Mouse (Mus musculus) adrenal gland, postnatal 10 days (tissue): Measurements from ENCODE around the gene Upp2. TPM values are rescaled to one million over a fixed set of nuclear protein-coding genes. Genes with fewer than 3 reads are reported as not detected.

ENCODE experiments used
- DNase-seq: peaks from one replicate; pipeline ENCODE4 v3.0.0; 2021; ENCODE audit warnings: mixed read lengths
- total RNA-seq, 2 experiments: library from RNA; stranded (reverse); gene quantifications; 2 replicates each; pipeline ENCODE4 v1.2.3; 2021

Upp2 gene
- total RNA-seq, 2 experiments from 2014 or later: 11.3 to 21.1 TPM

DNA sequence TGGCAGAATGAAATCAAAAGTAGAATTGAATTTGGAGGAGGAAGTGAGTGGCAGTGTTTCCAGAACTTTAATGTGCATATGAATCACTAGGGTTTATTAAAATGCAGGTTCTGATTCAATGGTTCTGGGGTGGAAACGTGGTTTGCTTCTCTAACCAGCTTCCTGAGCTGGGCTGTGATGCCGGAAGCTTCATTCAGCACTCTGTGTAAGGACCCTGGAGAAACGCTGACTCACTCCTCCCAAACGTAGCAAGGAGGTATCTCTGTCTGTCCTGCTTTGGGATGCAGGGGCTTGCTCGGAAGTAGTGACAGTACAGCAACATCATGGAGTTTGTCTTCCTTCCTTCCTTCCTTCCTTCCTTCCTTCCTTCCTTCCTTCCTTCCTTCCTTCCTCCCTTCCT, 192.6 kb downstream of the Upp2 start:
- no peak for DNase-seq

DNA sequence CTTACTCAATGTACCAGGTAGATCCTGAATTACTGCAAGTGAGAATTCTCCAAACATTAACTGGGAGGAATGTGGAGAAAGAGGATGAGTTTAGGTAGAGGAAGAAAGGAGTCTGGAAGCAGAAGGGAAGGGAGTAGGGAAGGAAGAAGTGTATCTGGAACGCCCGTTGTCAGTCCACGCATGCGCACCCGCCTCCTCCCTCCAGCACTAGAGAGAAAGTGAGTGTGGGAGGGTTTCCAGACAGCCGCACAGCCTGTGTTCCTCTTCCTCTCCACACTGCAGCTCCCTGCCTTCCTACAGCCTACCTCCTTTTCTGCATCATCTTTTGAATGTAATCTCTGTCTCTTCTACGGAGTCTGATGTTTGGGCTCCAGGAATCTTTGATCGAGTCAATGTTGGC, 198.0 kb downstream of the Upp2 start:
- no peak for DNase-seq

DNA sequence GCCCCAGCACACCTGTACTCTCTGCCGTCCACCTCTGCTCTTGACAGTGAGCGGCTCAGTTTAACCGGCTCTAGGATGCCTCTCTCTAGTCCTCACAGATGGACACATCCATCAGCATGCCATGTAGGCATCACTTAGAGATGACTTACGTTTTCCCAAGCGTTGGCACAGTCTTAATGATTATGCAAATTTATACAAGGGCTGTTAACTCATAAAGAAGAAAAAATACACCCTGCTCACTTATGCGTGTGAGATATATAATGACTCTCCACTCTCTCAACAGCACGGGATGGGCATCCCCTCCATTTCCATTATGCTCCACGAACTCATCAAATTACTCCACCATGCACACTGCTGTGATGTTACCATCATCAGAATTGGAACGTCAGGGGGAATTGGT, 206.7 kb downstream of the Upp2 start:
- DNase-seq: no peak

- DNase-seq: no peak
Measured at GRCm38 (mm10) chr2:58778986-58779495, 211.9 kb downstream of the Upp2 start.

DNA sequence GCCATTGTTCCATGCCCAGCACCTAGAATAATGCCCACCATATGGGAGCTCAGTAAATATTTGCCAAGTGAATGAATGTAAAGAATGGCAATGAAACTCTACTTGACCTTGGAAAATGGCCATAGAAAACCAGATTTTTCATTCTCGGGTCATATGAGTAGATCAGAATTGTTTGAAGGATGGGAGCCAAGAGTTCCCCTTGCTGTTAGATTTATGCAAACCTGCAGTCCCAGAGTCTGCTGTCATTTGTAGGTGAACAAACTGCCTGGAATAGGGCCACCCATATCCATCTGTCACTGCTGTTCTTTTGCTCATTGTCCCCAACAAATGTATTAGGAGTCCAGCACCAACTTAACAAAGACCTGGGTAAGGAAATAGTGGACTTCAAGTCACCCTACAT, 216.4 kb downstream of the Upp2 start:
- no peak for DNase-seq

DNA sequence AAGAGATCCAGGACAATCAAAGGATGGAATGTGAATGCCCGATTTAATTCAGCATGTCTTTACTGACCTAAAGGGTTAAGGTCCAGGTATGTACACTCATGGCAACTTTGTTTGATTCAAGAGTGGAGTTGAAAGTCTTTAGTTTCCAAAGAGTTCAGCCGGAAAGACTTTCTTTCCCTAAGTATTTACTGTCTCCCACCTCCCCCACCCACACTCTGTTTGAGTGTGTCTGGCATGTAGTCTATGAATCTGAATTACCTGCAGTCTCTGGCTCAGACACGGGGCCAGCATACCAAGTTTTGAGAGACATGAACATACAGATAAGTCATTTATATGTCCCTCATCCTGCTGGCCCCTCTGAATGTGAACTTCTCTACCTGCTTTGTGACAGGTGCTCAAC, 219.1 kb downstream of the Upp2 start:
- no peak for DNase-seq

- DNase-seq: no peak
Measured at GRCm38 (mm10) chr2:58786681-58787080, 219.6 kb downstream of the Upp2 start.

DNA sequence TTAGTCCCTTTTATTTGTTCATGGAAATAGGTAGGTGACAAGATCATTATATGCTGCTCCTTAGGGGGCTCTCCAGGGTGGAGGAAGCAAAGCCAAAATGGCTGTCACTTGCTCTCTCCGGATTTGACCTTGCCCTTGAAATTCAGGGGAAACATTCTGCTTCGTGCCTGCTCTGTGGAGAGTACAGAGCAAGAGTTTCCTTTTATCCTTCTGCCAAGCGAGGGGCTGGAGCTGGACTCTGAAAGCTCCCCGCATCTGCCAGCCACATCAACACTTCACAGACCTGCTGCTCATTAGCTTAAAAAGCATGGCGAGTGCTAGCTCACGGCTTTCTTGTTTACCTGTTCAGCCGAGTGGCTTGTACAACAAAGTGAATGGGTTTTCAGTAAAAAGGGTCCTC, 220.3 kb downstream of the Upp2 start:
- DNase-seq: peak; percentile 14

GRCm38 (mm10) chr2:58789934-58790333, 222.8 kb downstream of the Upp2 start:
- no peak for DNase-seq

DNA sequence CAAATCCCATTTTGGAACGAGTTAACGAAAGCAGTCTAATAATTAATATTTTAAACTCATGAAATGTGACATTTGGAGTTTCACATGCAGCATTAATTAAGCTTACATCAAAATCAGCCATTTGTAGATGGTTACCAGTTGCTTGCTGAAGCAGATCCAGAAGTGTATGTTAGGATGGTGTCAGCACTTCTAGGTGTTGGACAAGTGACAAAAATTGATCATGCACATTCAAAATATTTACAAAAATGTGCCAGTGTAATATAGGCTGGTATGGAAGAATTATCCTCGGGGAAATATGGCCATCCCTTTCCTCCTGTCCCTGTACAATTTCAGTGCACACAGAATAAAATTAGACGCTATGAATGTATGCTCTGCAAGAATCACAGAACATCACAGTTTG, 223.3 kb downstream of the Upp2 start:
- no peak for DNase-seq

DNA sequence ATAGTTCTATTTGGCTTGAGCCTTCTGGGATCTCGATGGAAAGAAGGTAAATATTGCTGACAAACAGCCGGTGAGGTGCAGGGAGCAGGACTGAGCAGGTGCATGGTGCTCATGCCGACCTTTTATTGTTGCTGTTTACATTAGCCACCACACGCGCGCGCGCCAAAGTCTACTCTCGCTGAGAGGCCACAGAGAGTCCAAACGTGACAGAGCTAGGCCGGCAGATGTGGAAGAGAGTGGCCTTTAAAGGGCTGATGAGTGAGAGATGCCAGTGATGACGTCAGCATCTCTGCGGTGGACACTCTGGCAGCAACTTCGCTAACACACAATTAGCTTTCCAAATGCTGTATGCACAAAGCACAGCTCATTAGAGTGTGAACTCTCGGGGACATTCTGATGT, 227.4 kb downstream of the Upp2 start:
- DNase-seq: no peak

GRCm38 (mm10) chr2:58795432-58795831, 228.3 kb downstream of the Upp2 start:
- DNase-seq: no peak

- no peak for DNase-seq
Measured at GRCm38 (mm10) chr2:58797506-58797905, 230.4 kb downstream of the Upp2 start.

DNA sequence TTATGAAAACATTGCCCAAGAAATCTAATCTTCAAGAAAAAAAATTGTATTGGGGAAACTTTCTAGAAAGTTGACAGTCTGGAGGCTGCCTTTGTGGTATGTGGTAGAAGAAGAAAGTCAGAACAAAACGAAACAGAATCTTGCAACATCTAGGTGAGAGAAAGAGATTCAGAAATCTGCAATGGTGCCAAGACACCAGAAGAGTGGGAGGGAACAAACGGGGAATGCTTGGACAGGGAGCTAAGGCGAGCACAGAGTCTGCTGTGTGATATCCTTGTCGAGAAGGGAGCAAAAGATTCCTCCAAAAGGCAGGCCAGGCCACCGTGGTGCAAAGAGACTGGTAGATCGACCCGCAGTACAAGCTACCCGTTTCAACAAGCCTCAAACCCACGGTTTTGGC, 232.0 kb downstream of the Upp2 start:
- no peak for DNase-seq

GRCm38 (mm10) chr2:58799623-58800022, 232.5 kb downstream of the Upp2 start:
- DNase-seq: no peak

DNA sequence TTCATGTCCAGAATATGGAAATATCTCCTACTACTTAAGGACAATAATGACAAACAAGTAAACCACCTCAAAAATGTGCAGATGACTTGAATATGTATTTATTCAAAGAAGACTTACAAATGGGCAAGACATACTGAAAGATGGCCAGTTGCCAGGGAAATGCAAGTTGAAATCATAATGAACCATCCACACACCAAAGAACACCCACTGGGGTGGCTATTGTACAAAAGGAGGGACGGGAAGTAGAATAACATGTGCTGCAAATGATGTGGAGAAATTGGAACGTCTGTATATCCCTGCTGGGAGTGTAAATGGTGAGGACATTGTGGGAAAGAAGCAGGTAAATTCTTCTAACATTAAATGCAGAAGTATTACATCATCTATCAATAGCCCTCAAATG, 245.8 kb downstream of the Upp2 start:
- no peak for DNase-seq

- no peak for DNase-seq
Measured at GRCm38 (mm10) chr2:58828910-58829600, 262.0 kb downstream of the Upp2 start.

GRCm38 (mm10) chr2:58829981-58830742, 263.1 kb downstream of the Upp2 start:
- peak; percentile 25 for DNase-seq

DNA sequence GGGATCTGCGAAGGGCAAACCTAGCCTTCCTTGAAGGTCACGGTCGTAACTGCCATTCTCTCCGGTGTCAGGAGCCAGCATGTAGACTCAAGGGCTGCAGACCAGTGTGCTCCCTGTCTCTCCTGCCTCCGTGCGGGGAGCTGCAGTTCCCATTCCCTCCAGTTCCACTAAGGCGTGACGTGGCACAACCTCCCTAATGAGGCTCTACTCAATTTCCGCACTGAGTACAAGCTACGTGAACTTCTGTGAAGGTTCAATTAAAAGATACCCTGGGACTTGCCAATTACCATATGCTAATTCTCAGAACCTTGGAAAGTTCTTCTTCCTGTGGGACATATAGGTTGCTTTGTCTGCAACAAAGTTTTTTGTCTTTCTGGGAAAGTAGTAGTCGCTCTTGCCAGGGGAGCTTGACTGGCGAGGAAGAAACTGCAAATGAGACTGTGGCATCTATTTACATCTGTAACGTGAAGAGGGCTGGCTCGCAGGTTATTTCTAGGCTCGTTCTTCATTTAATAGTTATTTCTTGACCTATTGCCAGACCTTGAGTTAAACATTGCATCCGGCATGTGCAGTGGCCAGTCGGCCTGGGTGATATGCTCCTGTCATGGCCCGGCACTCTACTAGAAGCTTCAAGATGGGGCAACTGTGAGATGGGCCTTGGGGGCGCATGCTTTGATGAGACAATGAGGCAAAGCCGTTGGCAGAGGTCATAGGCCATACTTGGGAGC, 265.3 kb downstream of the Upp2 start:
- no peak for DNase-seq

DNA sequence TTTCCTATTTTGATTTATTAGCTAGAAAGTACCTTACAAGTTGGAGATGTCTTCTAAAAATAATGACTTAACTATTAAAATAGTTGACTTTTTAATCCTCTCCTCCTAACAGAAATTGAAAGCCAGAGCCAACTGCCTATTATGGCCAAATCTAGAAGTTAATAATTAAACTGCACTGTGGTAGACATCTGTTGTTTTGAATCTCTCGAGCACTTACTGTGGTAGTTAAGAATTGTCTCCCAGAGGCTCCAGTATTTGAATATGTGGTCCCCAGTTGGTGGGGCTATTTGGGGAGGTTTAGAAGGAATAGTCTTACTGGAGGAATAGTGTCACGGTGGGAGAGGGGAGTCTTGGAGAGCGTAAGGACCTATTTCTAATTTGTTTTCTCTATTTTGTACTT, 273.9 kb downstream of the Upp2 start:
- DNase-seq: no peak

- DNase-seq: no peak
Measured at GRCm38 (mm10) chr2:58842443-58842842, 275.3 kb downstream of the Upp2 start.
